Mouse (Mus musculus) heart, embryonic 10.5 days (tissue): ENCODE data around the gene Nxph3. TPM values are rescaled to one million over a fixed set of nuclear protein-coding genes. Genes with fewer than 3 reads are reported as not detected.
A peak's percentile ranks its signal among the peaks of the same experiment; 100 is the strongest.

Source experiments
- DNase-seq: peaks from one replicate; pipeline ENCODE4 v3.0.0-alpha.2; 2017; ENCODE audit warnings: low spot score
- H3K27ac ChIP-seq: fragments of 300-500 bp; sonication (generic); 2 replicates; pipeline ENCODE4 v1.5.1; 2016; ENCODE audit warnings: mild to moderate bottlenecking
- H3K27me3 ChIP-seq: fragments of 300-500 bp; sonication (generic); 2 replicates; pipeline ENCODE4 v1.6.1; 2016; ENCODE audit warnings: mild to moderate bottlenecking; ENCODE audit not compliant: poor library complexity, insufficient read depth, severe bottlenecking
- H3K36me3 ChIP-seq: fragments of 300-500 bp; sonication (generic); 2 replicates; pipeline ENCODE4 v1.6.1; 2016; ENCODE audit warnings: mild to moderate bottlenecking, moderate library complexity
- H3K4me1 ChIP-seq: fragments of 300-500 bp; sonication (generic); 2 replicates; pipeline ENCODE4 v1.6.1; 2016; ENCODE audit warnings: mild to moderate bottlenecking
- H3K4me3 ChIP-seq: fragments of 300-500 bp; sonication (generic); 2 replicates; pipeline ENCODE4 v1.5.1; 2016; ENCODE audit warnings: mild to moderate bottlenecking, moderate library complexity
- H3K9me3 ChIP-seq: fragments of 300-500 bp; sonication (generic); 2 replicates; pipeline ENCODE4 v1.6.1; 2016; ENCODE audit warnings: mild to moderate bottlenecking, moderate library complexity
- WGBS: fragments of 180-500 bp; shearing (Covaris S2); methylation state at CpG from one replicate; pipeline ENCODE4 v1.1.7; 2016; 5-methylcytosine and 5-hydroxymethylcytosine counted together
- polyA plus RNA-seq: library from polyadenylated mRNA; unstranded; fragments of >200 nt; fragmentation: Nextera tagmentation; extraction: Ambion mirVana; gene quantifications from 2 replicates; pipeline ENCODE4 v1.2.1, GENCODE M21; 2016

Nxph3 gene
- polyA plus RNA-seq, 1 experiment from 2014 or later = 0.77 TPM

DNA sequence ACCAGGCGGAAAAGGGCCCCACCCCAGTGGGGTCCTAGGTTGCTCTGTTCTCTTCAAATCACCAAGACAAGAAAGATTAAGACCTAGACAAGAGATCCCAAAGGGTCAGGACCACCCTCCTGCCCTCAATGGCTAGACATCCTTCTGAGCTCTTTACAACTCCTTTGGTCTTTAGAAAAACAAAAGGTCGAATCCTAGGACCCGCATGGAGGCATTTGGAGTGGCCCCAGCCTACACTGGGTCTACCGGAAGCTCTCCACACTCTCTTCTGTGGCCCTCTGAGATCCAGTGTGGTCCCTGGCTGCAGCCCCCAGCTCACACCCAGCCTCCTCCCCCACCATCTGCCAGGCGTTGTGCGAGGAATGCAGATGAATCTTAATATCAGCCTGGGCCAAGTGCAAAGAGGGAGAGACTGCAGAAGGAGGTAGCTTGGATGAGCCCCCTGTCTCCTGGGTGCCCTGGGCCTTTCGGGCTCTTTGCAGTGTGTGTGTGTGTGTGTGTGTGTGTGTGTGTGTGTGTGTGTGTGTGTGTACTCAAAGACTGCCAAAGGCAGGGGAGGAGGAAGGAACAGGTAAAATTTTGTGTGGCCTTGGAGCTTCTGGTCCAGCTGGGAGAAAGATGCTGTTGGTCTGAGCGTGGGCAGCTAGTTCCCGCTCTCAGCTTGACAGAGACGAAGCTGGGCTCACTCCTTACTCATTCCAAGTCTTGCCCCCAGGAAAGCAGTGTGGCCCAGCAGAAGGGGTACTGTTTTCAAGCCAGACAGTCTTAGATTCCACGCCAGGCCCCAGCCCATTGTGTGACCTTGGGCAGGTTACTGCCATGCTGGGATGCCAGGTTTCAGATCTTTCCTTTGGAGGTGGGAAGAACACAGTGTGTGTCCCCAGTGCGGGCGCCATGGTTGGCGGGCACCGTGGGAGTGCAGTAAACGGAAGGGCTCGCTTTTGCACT, 1.3 kb upstream of the Nxph3 start:
- Histone ChIP-seq H3K27ac (peak overlapping the region; percentile 47), H3K4me3 (no peak overlapping the region), H3K4me1 (peaks cover 48% of the 10 kb centered on the region), H3K27me3 (peaks cover 89% of the 10 kb centered on the region), H3K36me3 (no peaks in the 10 kb centered on the region), H3K9me3 (no peaks in the 10 kb centered on the region)
- no peak for DNase-seq
- 37% methylated on average over 17 of the region's 17 CpGs for WGBS

DNA sequence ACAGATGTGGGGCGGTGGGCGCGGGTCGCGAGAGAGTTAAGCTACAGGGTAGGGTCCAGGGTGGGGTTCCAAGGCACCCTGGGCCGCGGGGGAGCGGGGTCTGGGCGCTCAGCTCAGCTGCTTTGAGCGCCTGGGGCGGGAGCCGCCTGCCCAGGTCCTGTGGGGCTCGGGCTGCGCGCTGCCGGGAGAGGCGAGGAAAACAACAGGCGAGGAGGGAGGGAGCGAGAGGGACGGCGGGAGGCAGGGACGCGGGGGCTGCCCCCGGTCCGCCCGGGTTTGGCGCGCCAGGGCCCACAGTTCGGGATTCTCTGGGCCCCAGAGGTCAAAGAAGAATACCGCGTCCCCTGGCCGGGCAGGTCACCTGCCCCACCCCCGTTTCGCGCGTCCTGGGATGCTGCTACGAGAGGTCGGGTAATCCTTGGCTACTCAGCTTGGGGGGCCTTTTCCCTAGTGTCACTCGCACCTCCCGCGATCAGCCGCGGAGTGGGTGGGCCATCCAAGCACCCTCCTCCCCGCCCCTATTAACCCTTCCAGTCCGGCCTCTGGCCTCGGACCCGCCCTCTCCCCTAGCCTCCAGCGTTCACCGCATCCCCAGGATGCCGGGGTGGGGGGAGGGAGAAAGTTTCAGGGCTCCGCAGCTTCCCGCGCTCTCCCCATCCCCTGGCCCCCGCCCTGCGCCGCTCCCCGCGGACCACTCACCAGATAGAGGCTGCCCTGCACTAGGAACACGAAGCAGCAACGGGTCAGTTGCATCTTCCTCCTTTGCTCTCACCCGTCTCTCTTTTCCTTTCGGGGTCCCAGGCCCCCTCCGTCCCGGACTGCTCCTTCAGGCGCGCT, 691 bp downstream of the Nxph3 start:
- Histone ChIP-seq H3K4me1 (peaks cover 40% of the 10 kb centered on the region), H3K9me3 (no peaks in the 10 kb centered on the region), H3K27ac (peak overlapping the region; percentile 67), H3K4me3 (peak overlapping the region; percentile 71), H3K36me3 (no peaks in the 10 kb centered on the region), H3K27me3 (peaks cover 91% of the 10 kb centered on the region)
- DNase-seq = no peak
- WGBS = under 1% methylated on average over 62 of the region's 66 CpGs

DNA sequence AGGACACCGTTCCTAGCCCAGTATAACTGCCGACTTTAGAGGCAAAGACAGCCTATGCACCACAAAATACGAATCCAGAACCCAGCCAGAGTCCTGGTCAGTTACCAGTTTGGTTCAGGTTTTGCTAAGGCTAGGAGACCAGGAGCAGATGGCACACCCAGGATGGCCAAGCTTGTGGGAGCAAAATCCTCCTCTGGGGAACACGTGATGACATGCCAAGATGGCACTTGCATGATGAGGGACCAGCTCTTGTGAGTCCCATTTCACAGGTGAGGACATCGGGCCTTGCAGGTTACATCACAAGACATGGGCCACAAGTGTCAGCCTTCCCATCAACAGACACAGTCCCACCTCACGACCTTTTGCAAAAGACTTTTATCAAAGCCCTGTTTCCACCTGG, 2.0 kb downstream of the Nxph3 start:
- Histone ChIP-seq H3K4me1 (peaks cover 50% of the 10 kb centered on the region), H3K36me3 (no peaks in the 10 kb centered on the region)

DNA sequence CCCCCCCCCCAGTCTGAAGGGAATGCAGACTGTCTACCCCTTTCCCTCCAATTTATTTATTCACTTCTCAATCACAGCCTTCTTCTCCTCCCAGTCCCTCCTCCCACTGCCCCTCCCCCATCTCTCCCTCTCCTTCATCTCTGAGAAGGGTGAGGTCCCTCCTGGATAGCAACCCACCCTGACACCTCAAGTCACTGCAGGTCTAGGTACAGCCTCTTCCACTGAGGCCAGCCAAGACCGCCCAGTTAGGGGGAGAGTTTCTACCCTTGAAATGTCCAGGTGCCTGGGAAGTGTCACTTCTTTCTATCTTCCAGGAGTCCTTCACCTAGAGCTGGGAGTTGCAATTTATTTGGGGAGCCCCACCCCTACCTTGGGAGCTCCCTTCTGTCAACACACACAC, 2.5 kb downstream of the Nxph3 start:
- WGBS = 76% methylated on average over 1 of the region's 1 CpGs
- Histone ChIP-seq H3K27me3 (peaks cover 95% of the 10 kb centered on the region), H3K4me1 (peaks cover 49% of the 10 kb centered on the region), H3K4me3 (no peak overlapping the region), H3K27ac (no peak overlapping the region), H3K36me3 (no peaks in the 10 kb centered on the region), H3K9me3 (no peaks in the 10 kb centered on the region)
- no peak for DNase-seq

More for the DNA sequence above, 2.0 kb downstream of the Nxph3 start:
- Histone ChIP-seq H3K27ac (no peak overlapping the region), H3K27me3 (peaks cover 95% of the 10 kb centered on the region), H3K9me3 (no peaks in the 10 kb centered on the region), H3K4me3 (no peak overlapping the region)
- no peak for DNase-seq
- WGBS = 74% methylated on average over 6 of the region's 6 CpGs

DNA sequence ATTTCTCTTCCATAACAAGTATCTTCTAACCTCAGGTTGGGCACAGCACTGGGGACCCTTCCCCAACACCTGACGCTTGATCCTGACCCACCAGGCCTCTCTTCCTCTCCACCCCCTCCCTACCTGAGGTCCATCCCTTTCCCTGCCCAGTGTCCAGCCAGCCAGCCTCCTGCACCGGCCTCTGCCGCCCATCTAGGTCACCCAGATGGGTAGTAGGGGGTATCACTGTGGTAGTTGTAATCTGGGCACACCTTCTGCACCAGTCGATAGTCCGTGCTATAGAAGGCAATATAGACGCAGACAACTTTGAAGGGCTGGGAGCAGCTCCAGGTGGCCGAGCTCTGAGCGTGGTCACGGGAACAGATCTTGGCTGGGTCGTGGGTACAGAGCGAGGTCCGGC, 3.7 kb downstream of the Nxph3 start:
- H3K9me3 ChIP-seq = no peaks in the 10 kb centered on the region
- peaks cover 37% of the 10 kb centered on the region for H3K4me1 ChIP-seq
- no peak overlapping the region for H3K27ac ChIP-seq
- peaks cover 97% of the 10 kb centered on the region for H3K27me3 ChIP-seq
- no peak for DNase-seq
- 80% methylated on average over 12 of the region's 12 CpGs for WGBS
- no peaks in the 10 kb centered on the region for H3K36me3 ChIP-seq
- no peak overlapping the region for H3K4me3 ChIP-seq

DNA sequence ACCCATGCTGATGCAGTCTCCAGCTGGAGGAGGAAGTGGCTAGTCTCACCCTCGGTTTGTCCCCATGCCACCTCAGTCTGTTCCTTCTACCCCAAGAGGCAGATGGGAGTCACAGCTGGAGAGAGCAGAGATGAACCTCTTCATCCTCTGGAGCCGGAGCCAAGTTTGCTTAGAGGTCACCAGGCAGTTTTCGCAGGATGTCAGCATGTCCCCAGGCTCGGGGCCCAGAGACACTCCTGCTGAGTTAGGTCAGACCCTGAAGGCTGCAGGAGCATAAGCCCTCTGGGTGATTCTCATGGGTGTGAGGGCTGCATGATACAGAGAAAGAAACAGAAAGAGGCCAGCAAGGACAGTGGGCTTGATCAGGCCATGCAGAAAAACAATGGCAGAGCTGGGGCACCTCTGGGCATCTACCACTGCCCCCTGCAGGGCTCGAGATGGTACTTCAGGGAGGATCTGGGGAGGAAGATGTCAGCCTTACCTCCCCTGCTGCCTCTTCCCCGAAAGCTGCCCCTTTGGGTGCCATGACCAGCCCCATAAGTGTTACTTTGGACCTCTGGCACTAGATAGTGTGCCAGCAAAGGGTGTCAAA, 5.1 kb downstream of the Nxph3 start:
- 79% methylated on average over 6 of the region's 6 CpGs for WGBS
- Histone ChIP-seq H3K4me3 (no peak overlapping the region), H3K4me1 (peaks cover 27% of the 10 kb centered on the region), H3K27me3 (peaks cover 83% of the 10 kb centered on the region), H3K27ac (no peak overlapping the region), H3K36me3 (no peaks in the 10 kb centered on the region), H3K9me3 (no peaks in the 10 kb centered on the region)
- no peak for DNase-seq

DNA sequence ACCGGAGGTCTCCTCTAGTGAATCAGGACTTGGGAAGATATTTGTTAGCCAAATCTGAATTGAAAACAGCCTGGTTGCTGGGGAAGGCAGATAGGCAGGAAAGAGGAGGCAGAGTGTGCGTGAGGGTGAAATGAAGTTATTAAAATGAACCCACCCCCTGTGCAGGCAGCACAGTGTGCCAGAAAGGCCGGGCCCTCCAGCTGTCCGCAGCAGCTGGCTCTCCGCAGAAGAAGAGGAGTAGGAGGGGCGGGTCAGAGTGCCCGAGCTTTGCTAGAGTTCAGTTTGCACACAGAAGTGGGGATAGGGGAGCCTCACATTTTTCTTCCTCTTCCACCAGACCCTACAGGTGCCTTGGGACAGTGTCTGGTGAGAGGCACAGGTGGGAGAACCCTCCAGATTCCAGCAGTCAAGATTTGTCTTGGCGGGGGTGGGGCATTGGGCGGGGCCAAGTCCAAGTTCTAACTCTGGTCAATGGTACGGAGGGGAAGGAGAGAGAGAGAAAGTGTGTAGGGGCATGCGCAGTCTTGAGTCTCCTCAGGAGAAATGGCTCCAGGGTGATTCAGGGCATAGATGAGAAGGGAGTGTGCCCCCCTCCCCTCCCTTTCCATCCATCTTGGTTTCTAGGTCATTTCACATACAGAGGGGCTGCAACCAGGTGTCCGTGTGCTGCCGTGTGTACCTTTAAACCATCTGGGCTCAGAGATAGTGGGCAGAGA, 6.0 kb downstream of the Nxph3 start:
- DNase-seq = no peak
- Histone ChIP-seq H3K4me1 (peaks cover 26% of the 10 kb centered on the region), H3K27me3 (peaks cover 74% of the 10 kb centered on the region), H3K27ac (no peak overlapping the region), H3K36me3 (no peaks in the 10 kb centered on the region), H3K4me3 (no peak overlapping the region), H3K9me3 (no peaks in the 10 kb centered on the region)
- 54% methylated on average over 13 of the region's 13 CpGs for WGBS

DNA sequence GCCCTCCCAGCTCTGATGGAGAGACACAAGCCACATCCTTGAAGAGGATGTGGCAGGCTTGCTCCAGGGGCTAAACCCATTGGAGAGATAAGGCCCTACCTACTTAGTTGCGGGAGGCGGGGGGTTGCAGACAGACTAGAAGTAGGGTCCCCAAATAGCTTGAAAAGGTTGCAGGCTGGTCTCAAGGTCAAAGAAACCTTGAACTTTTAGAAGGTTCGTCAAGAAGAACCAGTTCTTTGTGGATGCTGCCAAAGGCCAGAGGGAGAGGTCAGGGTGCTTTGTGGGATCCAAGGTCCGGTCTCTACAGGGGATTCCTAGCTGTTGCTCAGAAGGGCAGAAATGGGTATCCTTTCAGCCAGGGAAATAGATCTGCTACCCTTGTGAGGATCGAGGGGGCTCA, 6.6 kb downstream of the Nxph3 start:
- H3K27ac ChIP-seq = no peak overlapping the region
- DNase-seq = no peak
- H3K4me3 ChIP-seq = no peak overlapping the region
- H3K36me3 ChIP-seq = no peaks in the 10 kb centered on the region
- 61% methylated on average over 5 of the region's 5 CpGs for WGBS
- H3K4me1 ChIP-seq = peaks cover 24% of the 10 kb centered on the region
- H3K9me3 ChIP-seq = no peaks in the 10 kb centered on the region
- peaks cover 69% of the 10 kb centered on the region for H3K27me3 ChIP-seq

DNA sequence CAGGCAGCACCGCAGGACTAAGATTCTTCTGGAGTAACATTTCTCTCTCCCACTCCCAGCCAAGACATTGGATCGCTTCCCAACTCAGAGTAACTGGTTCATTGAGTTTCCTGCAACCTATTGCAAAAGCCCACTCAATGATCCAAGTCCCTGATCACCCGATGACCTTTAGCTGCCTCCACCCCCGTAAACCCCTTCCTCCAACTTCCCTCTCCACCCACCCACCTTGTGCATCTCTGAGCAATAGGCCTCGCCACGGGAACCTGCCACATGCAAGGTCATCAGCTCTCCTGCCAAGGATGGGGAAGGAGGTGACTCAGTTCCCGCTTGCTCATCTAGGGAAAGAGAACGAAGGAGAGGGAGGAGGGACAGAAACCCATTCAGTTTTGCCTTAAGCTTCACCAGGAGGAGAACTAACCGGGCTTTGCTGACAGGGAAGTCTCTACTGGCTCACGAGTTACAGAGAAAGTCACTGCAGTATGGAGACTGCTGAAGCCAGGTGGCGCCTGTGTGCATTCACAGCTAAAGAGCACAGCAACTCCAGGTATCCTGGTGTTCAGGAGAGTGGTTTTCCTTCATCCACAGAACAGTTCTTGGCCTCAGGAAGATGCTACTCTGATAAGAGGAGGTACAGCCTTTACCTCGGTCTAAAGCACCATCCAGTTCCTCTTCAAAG, 7.2 kb downstream of the Nxph3 start:
- H3K27me3 ChIP-seq = peaks cover 63% of the 10 kb centered on the region
- H3K4me3 ChIP-seq = no peak overlapping the region
- no peak overlapping the region for H3K27ac ChIP-seq
- no peaks in the 10 kb centered on the region for H3K9me3 ChIP-seq
- no peaks in the 10 kb centered on the region for H3K36me3 ChIP-seq
- peaks cover 24% of the 10 kb centered on the region for H3K4me1 ChIP-seq
- 41% methylated on average over 12 of the region's 12 CpGs for WGBS
- no peak for DNase-seq

DNA sequence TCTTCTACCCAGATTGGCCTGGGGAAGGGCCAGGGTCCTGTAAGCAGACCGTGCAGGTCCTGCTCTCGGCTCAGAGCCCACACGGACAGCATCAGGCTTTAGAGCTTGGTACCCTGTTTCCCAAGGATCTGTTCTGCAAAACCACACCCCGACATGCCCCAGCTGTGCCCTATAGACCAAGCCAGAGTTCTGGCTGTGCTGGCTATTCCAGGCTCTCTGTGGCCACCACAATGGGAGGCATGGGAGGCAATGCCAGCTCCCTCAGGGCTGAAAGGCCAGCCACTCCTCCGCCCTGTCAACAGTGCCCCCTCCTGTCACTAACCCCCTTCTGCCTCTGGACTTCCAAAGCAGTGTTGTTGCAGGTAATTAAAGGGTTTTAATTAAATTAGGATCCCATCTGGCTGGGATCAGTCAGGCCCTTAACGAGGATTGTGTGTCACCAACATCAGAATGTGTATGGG, 10.1 kb downstream of the Nxph3 start:
- Histone ChIP-seq H3K9me3 (no peaks in the 10 kb centered on the region), H3K27me3 (peaks cover 34% of the 10 kb centered on the region), H3K4me3 (no peak overlapping the region), H3K36me3 (no peaks in the 10 kb centered on the region), H3K4me1 (peaks cover 24% of the 10 kb centered on the region), H3K27ac (peak overlapping the region; percentile 52; the same call in 1 of the 2 replicates)
- WGBS = 62% methylated on average over 6 of the region's 6 CpGs
- DNase-seq = no peak

DNA sequence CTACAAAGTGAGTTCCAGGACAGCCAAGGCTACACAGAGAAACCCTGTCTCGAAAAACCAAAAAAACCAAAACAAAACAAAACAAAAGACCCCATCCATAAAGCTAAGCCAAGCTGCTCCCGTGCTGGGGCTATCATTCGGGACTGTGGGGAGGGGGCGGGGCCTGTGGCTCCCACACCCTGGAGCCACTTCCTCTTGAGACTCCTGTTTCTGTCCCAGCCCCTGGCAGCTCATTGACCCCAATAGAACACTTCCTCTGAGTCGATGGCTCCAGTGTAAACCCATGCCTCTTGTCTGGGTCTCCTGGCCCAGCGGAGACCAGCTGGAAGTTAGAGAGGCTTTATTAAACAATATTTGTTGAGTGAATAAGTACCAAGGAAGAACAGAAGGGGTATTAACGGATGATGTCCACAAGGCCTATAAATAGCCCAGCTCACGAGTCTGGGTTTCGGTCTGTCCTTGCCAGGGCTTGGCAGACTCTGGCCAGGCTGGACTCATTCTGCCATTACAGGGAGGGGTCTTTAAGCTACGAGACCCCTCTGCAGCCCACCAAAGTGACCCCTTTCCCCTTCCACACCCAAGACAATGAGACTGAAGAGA, 10.7 kb downstream of the Nxph3 start:
- Histone ChIP-seq H3K9me3 (no peaks in the 10 kb centered on the region), H3K27ac (peak overlapping the region; percentile 52), H3K36me3 (no peaks in the 10 kb centered on the region), H3K4me3 (no peak overlapping the region), H3K27me3 (peaks cover 28% of the 10 kb centered on the region), H3K4me1 (peaks cover 24% of the 10 kb centered on the region)
- DNase-seq = no peak
- 47% methylated on average over 10 of the region's 10 CpGs for WGBS
